Comparison of ENCODE assay signal across 8 mouse cellular contexts in genomic region chr7:25686680-25687531, GRCm38 (mm10). TPM values are rescaled to one million over a fixed set of nuclear protein-coding genes. Genes with fewer than 3 reads are reported as not detected.
A peak's percentile ranks its signal among the peaks of the same experiment; 100 is the strongest.
DNase-seq lines count a peak whose midpoint lies in the region; ATAC-seq and TF ChIP-seq lines count a peak whose summit lies in the region.

Gene Tgfb1, plus strand, starts transcription at chr7:25687002.

- 1% methylated on average over 57 of the region's 69 CpGs for WGBS in forebrain, embryonic 12.5 days
- WGBS in large intestine, adult 2 months = 1% methylated on average over 61 of the region's 69 CpGs
- WGBS in spleen, adult 2 months = 1% methylated on average over 62 of the region's 69 CpGs

- no peaks in the 10 kb centered on the region for H3K9me3 ChIP-seq in forebrain, embryonic 12.5 days

- H3K9ac ChIP-seq in forebrain, embryonic 12.5 days = peak within 1 kb of the TSS; percentile 60

- H3K4me2 ChIP-seq in forebrain, embryonic 12.5 days = peak within 1 kb of the TSS; percentile 71

- H3K27ac ChIP-seq in forebrain, embryonic 12.5 days = no peak within 1 kb of the TSS
- peak within 1 kb of the TSS; percentile 89 for H3K27ac ChIP-seq in spleen, adult 2 months (ENCODE audit: insufficient read depth, low read length)

- peak; percentile 44; the same call in 1 of the 2 replicates for ATAC-seq in forebrain, embryonic 12.5 days (ENCODE audit: low FRiP score)

- peak; percentile 82 for TF ChIP-seq CTCF in spleen, adult 2 months (IDR thresholded peaks at IDR 0.05; ENCODE audit: extremely low read depth, insufficient read depth, insufficient read length, insufficient replicate concordance)

- H3K27me3 ChIP-seq in forebrain, embryonic 12.5 days = peaks cover 67% of the 10 kb centered on the region
- no peaks in the 10 kb centered on the region for H3K27me3 ChIP-seq in spleen, adult 2 months (ENCODE audit: control insufficient read depth, insufficient read depth, low read length)

- DNase-seq in CD4-positive, CD25-positive, alpha-beta regulatory T cell, adult 2 months (ENCODE audit: low read depth, low spot score) = peak; percentile 94
- DNase-seq in adrenal gland, adult 8-10 months = peak; percentile 66
- peak; percentile 71 for DNase-seq in heart, postnatal 25 days (ENCODE audit: low spot score)
- no peak for DNase-seq in large intestine, adult 2 months (ENCODE audit: low read depth, low spot score)
- peak; percentile 64 for DNase-seq in mesoderm, embryonic 11.5 days (ENCODE audit: low read depth, low spot score)
- DNase-seq in spleen, adult 2 months (ENCODE audit: low read depth in 1 of 2, low spot score in 2 of 2) = peak; percentile 77 to 89
- no peak for DNase-seq in cerebellum, adult 9-11 months

- TF ChIP-seq POLR2A in spleen, adult 2 months (IDR thresholded peaks at IDR 0.05; ENCODE audit: low read depth, low read length) = 0 out of 2 replicates have a peak, but pooled peaks have one; percentile 10

- H3K4me3 ChIP-seq in forebrain, embryonic 12.5 days (replicated peaks) = peak within 1 kb of the TSS; percentile 51
- H3K4me3 ChIP-seq in spleen, adult 2 months (ENCODE audit: extremely low read depth, insufficient read depth, insufficient read length) = peak within 1 kb of the TSS; percentile 88

- intact Hi-C loops in heart, postnatal 25 days (cut with DNase I) = loop anchor here (2.0 to 5.0 kb wide), 2 partner anchors 32 to 120 kb away; partner anchors contain the start of gene Ccdc97

- H3K36me3 ChIP-seq in forebrain, embryonic 12.5 days (replicated peaks) = peaks cover 8% of the 10 kb centered on the region; the same call in 1 of the 2 replicates
- peaks cover 6% of the 10 kb centered on the region; the same call in 1 of the 2 replicates for H3K36me3 ChIP-seq in spleen, adult 2 months (ENCODE audit: control insufficient read depth, insufficient read depth, low read length)

- peaks cover 36% of the 10 kb centered on the region for H3K4me1 ChIP-seq in forebrain, embryonic 12.5 days
- H3K4me1 ChIP-seq in spleen, adult 2 months (ENCODE audit: control insufficient read depth, insufficient read depth, insufficient read length) = peaks cover 47% of the 10 kb centered on the region

RNA-seq across cellular contexts. Expression of gene Tgfb1, which starts in this region (rescaled TPM):
- 10 to 100 TPM; 23.8 to 41.1 (median 32.4) TPM for total RNA-seq in adrenal gland, adult 8-10 months (2022)
- 1.3 and 1.6 TPM in 2 replicates for polyA plus RNA-seq in forebrain, embryonic 12.5 days (2016; fragmentation: Nextera tagmentation; extraction: Ambion mirVana)
- 10 to 100 TPM; 23.8 to 24.5 TPM for total RNA-seq in heart, postnatal 25 days (2021)
- polyA plus RNA-seq in large intestine, adult 2 months (2012; rRNA removed) = 17.0 and 18.3 TPM in 2 replicates
- 152 and 179 TPM in 2 replicates for polyA plus RNA-seq in spleen, adult 2 months (2012; rRNA removed)

Comparison
In these comparisons a context has a peak if more than half of its experiments do, and no peak if none do; other contexts are left out.
1. DNase-seq: peak in CD4-positive, CD25-positive, alpha-beta regulatory T cell, adult 2 months (single experiment), adrenal gland, adult 8-10 months (single experiment), heart, postnatal 25 days (single experiment), mesoderm, embryonic 11.5 days (single experiment) and spleen, adult 2 months (2 of 2); none in large intestine, adult 2 months (single experiment) and cerebellum, adult 9-11 months (single experiment).